Mouse (Mus musculus): Measurements from ENCODE around the gene Sbk2. TPM values are rescaled to one million over a fixed set of nuclear protein-coding genes. Genes with fewer than 3 reads are reported as not detected.

Gene Sbk2
- total and polyA plus RNA-seq, 3 experiments: 0.10 to 0.30 TPM; not detected in 1

GRCm38 (mm10) chr7:4912248-4912647 lies 52.0 kb downstream of the Sbk2 start:
- peaks cover 11 to 19% of the 10 kb centered on the region in 2 experiments for H3K4me1 ChIP-seq (ENCODE audit: control insufficient read depth in 1 of 2, insufficient read depth in 2 of 2)
- H3K4me3 ChIP-seq (replicated peaks in 1 of 3; ENCODE audit: low read depth in 2 of 3, low read length in 2 of 3, poor library complexity in 1 of 3): no peak overlapping the region
- H3K9me3 ChIP-seq (replicated peaks; ENCODE audit: low read length): no peaks in the 10 kb centered on the region
- dilution Hi-C loops (cut with MboI; ENCODE audit: extremely low pct_ligation_motif_present, extremely low pct_unique_long_range_greater_than_20kb, low sequenced_read_pairs) (no loop called here), in situ Hi-C loops (cut with MboI; ENCODE audit: low pct_ligation_motif_present, low pct_unique_long_range_greater_than_20kb, low sequenced_read_pairs) (no loop called here)
- no peaks in the 10 kb centered on the region for H3K27me3 ChIP-seq (replicated peaks)
- no peak overlapping the region for H3K27ac ChIP-seq (ENCODE audit: insufficient read depth, low read depth)
- TF ChIP-seq ZNF384 (IDR thresholded peaks at IDR 0.05; ENCODE audit: low read depth, low read length): no peak
- no peak for TF ChIP-seq NELFE (IDR thresholded peaks at IDR 0.05; ENCODE audit: low read depth, low read length)
- no peak for TF ChIP-seq USF2 (conservative IDR thresholded peaks at IDR 0.05; ENCODE audit: low read depth, low read length)
- no peak for TF ChIP-seq RCOR1 (conservative IDR thresholded peaks at IDR 0.05; ENCODE audit: low read depth, low read length)
- TF ChIP-seq KAT2A (IDR thresholded peaks at IDR 0.05; ENCODE audit: insufficient replicate concordance, low read length): no peak
- no peak for TF ChIP-seq MAZ (IDR thresholded peaks at IDR 0.05; ENCODE audit: low read depth, low read length)
- TF ChIP-seq ETS1 (conservative IDR thresholded peaks at IDR 0.05; ENCODE audit: low read depth, low read length): no peak
- no peak for TF ChIP-seq E2F4 (IDR thresholded peaks at IDR 0.05; ENCODE audit: insufficient replicate concordance, low read depth, low read length)
- TF ChIP-seq PAX5 (IDR thresholded peaks at IDR 0.05; ENCODE audit: low read length): no peak
- TF ChIP-seq MXI1 (IDR thresholded peaks at IDR 0.05; ENCODE audit: low read depth, low read length): no peak
- TF ChIP-seq IRF4 (IDR thresholded peaks at IDR 0.05; ENCODE audit: low read depth, low read length): no peak
- H3K36me3 ChIP-seq (replicated peaks in 1 of 2; ENCODE audit: control insufficient read depth in 1 of 2, insufficient read depth in 1 of 2, low read length in 1 of 2): peaks cover 0 to 4% of the 10 kb centered on the region in 2 experiments
- no peak overlapping the region for H3K9ac ChIP-seq (ENCODE audit: insufficient read depth, low read depth)
- peak; percentile 38 for DNase-seq (ENCODE audit: extremely low read depth)
- no peaks in the 10 kb centered on the region for H3K79me2 ChIP-seq (replicated peaks; ENCODE audit: control insufficient read depth, extremely low read depth, insufficient read depth, poor library complexity, severe bottlenecking)
- no peak overlapping the region for H3K4me2 ChIP-seq (ENCODE audit: insufficient read depth, low read depth, poor library complexity, severe bottlenecking)

- Histone ChIP-seq H3K27ac (ENCODE audit: insufficient read depth, low read depth) (no peak overlapping the region), H3K4me3 (replicated peaks in 1 of 3; ENCODE audit: low read depth in 2 of 3, low read length in 2 of 3, poor library complexity in 1 of 3) (no peak overlapping the region), H3K9ac (ENCODE audit: insufficient read depth, low read depth) (no peak overlapping the region), H3K9me3 (replicated peaks; ENCODE audit: low read length) (no peaks in the 10 kb centered on the region), H3K4me2 (ENCODE audit: insufficient read depth, low read depth, poor library complexity, severe bottlenecking) (no peak overlapping the region), H3K79me2 (replicated peaks; ENCODE audit: control insufficient read depth, extremely low read depth, insufficient read depth, poor library complexity, severe bottlenecking) (no peaks in the 10 kb centered on the region), H3K4me1 (ENCODE audit: control insufficient read depth in 1 of 2, insufficient read depth in 2 of 2) (peaks cover 8 to 12% of the 10 kb centered on the region in 2 experiments), H3K36me3 (replicated peaks in 1 of 2; ENCODE audit: control insufficient read depth in 1 of 2, insufficient read depth in 1 of 2, low read length in 1 of 2) (no peaks in the 10 kb centered on the region), H3K27me3 (replicated peaks) (peaks cover 1% of the 10 kb centered on the region)
- in situ Hi-C loops (cut with MboI; ENCODE audit: low pct_ligation_motif_present, low pct_unique_long_range_greater_than_20kb, low sequenced_read_pairs) (no loop called here), dilution Hi-C loops (cut with MboI; ENCODE audit: extremely low pct_ligation_motif_present, extremely low pct_unique_long_range_greater_than_20kb, low sequenced_read_pairs) (no loop called here)
- DNase-seq (ENCODE audit: extremely low read depth): no peak
- peak in 1 of 2 experiments; percentile 43; a peak in 2 of 4 replicates for TF ChIP-seq CTCF (conservative IDR thresholded peaks at IDR 0.05 in 1 of 2, IDR thresholded peaks at IDR 0.05 in 1 of 2; ENCODE audit: low read depth in 2 of 2, low read length in 2 of 2)
- no peak for TF ChIP-seq IRF4 (IDR thresholded peaks at IDR 0.05; ENCODE audit: low read depth, low read length)
- peak; percentile 2 for TF ChIP-seq RAD21 (IDR thresholded peaks at IDR 0.05; ENCODE audit: low read depth, low read length)
- no peak for TF ChIP-seq HCFC1 (IDR thresholded peaks at IDR 0.05; ENCODE audit: low read depth, low read length)
- 0 out of 2 replicates have a peak, but pooled peaks have one; percentile 6 for TF ChIP-seq SMC3 (IDR thresholded peaks at IDR 0.05; ENCODE audit: low read depth, low read length)
Measured at GRCm38 (mm10) chr7:4911561-4911960, 52.6 kb downstream of the Sbk2 start.
